Mouse (Mus musculus): ENCODE data around the gene Cdh20.

GRCm38 (mm10) chr1:104917307-104917836 is 149.0 kb downstream of the Cdh20 start:
- TF ChIP-seq CTCF (IDR thresholded peaks at IDR 0.05; ENCODE audit: low read depth, low read length) (no peak), POLR2A (IDR thresholded peaks at IDR 0.05; ENCODE audit: borderline replicate concordance, low read depth, low read length) (no peak)
